Mouse (Mus musculus): Measurements from ENCODE around the gene Ntn1.

The Ntn1 gene

GRCm38 (mm10) chr11:68190849-68191248 lies 209.8 kb downstream of the Ntn1 start:
- DNase-seq (ENCODE audit: low read depth, low spot score) = no peak

GRCm38 (mm10) chr11:68188695-68189201 lies 211.9 kb downstream of the Ntn1 start:
- DNase-seq (ENCODE audit: low read depth, low spot score) = no peak

- DNase-seq (ENCODE audit: low read depth, low spot score) = no peak
Observed at GRCm38 (mm10) chr11:68187242-68187641, 213.4 kb downstream of the Ntn1 start.

- DNase-seq (ENCODE audit: low read depth, low spot score) = no peak
Observed at GRCm38 (mm10) chr11:68185647-68186046, 215.0 kb downstream of the Ntn1 start.

GRCm38 (mm10) chr11:68177415-68177814 lies 223.2 kb downstream of the Ntn1 start:
- DNase-seq (ENCODE audit: low read depth, low spot score) = no peak

- no peak for DNase-seq (ENCODE audit: low read depth, low spot score)
Observed at GRCm38 (mm10) chr11:68176550-68176949, 224.1 kb downstream of the Ntn1 start.

GRCm38 (mm10) chr11:68172648-68173045 lies 228.0 kb downstream of the Ntn1 start:
- DNase-seq (ENCODE audit: low read depth, low spot score) = no peak

GRCm38 (mm10) chr11:68171973-68172647 lies 228.5 kb downstream of the Ntn1 start:
- no peak for DNase-seq (ENCODE audit: low read depth, low spot score)

GRCm38 (mm10) chr11:68168427-68168826 lies 232.2 kb downstream of the Ntn1 start:
- no peak for DNase-seq (ENCODE audit: low read depth, low spot score)

GRCm38 (mm10) chr11:68164408-68164807 lies 236.2 kb downstream of the Ntn1 start:
- no peak for DNase-seq (ENCODE audit: low read depth, low spot score)

GRCm38 (mm10) chr11:68159867-68160266 lies 240.8 kb downstream of the Ntn1 start:
- DNase-seq (ENCODE audit: low read depth, low spot score) = no peak
